Mouse (Mus musculus): Measurements from ENCODE around the gene Abcb1a.

GRCm38 (mm10) chr5:8675952-8676262 lies 16.0 kb downstream of the Abcb1a start:
- TF ChIP-seq TAL1 (IDR thresholded peaks at IDR 0.05; ENCODE audit: low read length), result no peak
- TF ChIP-seq GATA1 (IDR thresholded peaks at IDR 0.05; ENCODE audit: low read length), result no peak
